Mouse (Mus musculus) liver, embryonic 14.5 days (tissue): ENCODE measurements around the gene Eef1akmt2.

ENCODE experiments used
- CTCF ChIP-seq: IDR thresholded peaks from 2 replicates; pipeline ENCODE4 v1.5.1; 2016; ENCODE audit warnings: antibody characterized with exemption, low read depth, control low read depth
- EP300 ChIP-seq: IDR thresholded peaks from 2 replicates; pipeline ENCODE4 v1.6.1; 2016; ENCODE audit warnings: antibody characterized with exemption, low read depth

GRCm38 (mm10) chr7:132858043-132858608 is 5.7 kb upstream of the Eef1akmt2 start:
- peak; percentile 15; the same call in 1 of the 2 replicates for TF ChIP-seq CTCF
- no peak for TF ChIP-seq EP300
